Mouse (Mus musculus) kidney, adult 9 months (tissue): Measurements from ENCODE around the gene Ccl28.
"Not testable (repeated sequence)": the region's sequence is repeated elsewhere in the genome, so short reads cannot be mapped to it uniquely, and the experiment has no call there.

Source experiments
- DNase-seq: peaks from one replicate; pipeline ENCODE4 v3.0.0; 2022

Ccl28 gene

GRCm38 (mm10) chr13:119623634-119624033 is at the start of gene Ccl28:
Ccl28 (plus strand) TSS chr13:119623819.
- no peak for DNase-seq

DNA sequence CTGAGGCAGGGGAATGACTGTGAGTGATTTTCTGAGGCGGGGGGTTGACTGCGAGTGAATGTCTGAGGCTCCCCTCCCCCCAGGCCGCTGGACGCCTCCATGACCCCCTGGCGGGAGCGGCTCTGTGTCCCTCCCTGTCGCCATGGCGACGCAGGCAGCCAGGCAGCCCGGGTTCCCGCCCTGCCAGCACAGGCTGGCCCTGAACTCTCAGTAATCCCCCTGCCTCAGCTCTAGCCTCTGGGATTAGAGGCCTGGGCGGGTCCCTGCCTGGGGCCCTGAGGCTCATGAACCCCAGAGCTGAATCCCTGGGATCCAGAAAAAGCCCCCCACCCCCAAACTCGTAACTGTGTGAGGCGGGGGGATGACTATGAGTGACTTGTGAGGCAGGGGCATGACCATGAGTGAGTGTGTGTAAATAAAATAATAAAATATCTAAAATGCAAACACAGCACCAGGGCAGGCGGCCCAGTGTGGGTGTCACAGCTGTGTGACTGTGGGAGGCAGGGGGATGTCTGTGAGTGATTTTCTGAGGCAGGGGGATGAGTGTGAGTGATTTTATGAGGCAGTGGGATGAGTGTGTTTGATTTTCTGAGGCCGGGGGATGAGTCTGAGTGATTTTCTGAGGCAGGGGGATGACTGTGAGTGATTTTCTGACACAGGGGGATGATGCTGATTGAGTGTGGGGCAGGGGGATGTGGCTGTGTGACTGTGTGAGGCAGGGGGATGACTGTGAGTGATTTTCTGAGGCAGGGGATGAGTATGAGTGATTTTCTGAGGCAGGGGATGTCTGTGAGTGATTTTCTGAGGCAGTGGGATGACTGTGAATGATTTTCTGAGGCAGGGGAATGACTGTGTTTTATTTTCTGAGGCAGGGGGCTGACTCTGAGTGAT is 27.1 kb upstream of the Ccl28 start:
- DNase-seq = not testable (repeated sequence)

DNA sequence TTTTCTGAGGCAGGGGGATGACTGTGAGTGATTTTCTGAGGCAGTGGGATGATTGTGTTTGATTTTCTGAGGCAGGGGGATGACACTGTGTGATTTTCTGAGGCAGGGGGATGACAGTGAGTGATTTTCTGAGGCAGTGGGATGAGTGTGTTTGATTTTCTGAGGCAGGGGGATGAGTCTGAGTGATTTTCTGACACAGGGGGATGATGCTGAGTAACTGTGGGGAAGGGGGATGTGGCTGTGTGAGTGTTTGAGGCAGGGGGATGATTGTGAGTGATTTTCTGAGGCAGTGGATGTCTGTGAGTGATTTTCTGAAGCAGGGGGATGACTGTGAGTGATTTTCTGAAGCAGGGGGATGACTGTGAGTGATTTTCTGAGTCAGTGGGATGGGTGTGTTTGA is 25.2 kb upstream of the Ccl28 start:
- not testable (repeated sequence) for DNase-seq

- not testable (repeated sequence) for DNase-seq
Observed at GRCm38 (mm10) chr13:119599066-119599465, 24.6 kb upstream of the Ccl28 start.

DNA sequence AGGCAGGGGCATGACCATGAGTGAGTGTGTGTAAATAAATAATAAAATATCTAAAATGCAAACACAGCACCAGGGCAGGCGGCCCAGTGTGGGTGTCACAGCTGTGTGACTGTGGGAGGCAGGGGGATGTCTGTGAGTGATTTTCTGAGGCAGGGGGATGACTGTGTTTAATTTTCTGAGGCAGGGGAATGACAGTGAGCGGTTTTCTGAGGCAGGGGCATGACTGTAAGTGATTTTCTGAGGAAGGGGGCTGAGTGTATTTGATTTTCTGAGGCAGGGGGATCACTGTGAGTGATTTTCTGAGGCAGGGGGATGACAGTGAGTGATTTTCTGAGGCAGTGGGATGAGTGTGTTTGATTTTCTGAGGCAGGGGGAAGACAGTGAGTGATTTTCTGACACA is 24.1 kb upstream of the Ccl28 start:
- not testable (repeated sequence) for DNase-seq

- not testable (repeated sequence) for DNase-seq
Observed at GRCm38 (mm10) chr13:119600166-119600565, 23.5 kb upstream of the Ccl28 start.

- DNase-seq = not testable (repeated sequence)
Observed at GRCm38 (mm10) chr13:119602688-119603331, 20.8 kb upstream of the Ccl28 start.

- DNase-seq = not testable (repeated sequence)
Observed at GRCm38 (mm10) chr13:119603890-119604289, 19.7 kb upstream of the Ccl28 start.

- not testable (repeated sequence) for DNase-seq
Observed at GRCm38 (mm10) chr13:119604322-119604721, 19.3 kb upstream of the Ccl28 start.

- peak; percentile 83 for DNase-seq
Observed at GRCm38 (mm10) chr13:119618841-119619240, 4.8 kb upstream of the Ccl28 start.

DNA sequence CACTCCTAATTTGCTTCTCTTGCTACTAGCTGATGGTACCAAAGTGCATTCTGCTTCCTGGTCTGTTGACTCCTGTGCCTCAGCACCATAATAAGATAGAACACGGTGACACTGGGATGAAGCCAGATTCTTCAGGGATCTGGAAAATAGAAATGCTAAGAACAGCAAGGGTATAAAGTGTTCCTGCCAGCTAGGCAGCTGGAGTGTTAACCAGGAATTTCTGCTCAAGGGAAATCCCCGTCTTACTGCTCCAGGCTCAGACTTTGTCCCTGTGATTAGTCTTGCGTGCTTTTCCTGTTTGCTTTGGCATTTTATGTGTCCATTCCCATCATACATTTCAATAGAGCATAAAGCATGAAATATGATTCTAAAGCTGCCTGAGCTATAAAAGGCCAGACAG is 3.9 kb upstream of the Ccl28 start:
- DNase-seq = peak; percentile 96

DNA sequence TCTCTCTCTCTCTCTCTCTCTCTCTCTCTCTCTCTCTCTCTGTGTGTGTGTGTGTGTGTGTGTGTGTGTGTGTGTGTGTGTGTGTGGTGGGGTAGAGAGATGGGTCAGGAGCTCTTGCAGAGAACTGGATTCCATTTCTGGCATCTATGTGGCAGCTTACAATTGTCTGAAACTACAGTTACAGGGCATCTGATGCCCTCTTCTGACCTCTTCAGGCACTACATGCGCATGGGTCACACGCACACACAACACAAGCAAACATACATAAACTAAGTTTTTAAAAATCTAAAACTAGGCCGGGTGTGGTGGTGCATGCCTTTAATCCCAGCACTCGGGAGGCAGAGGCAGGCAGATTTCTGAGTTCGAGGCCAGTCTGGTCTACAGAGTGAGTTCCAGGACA is 2.3 kb downstream of the Ccl28 start:
- peak; percentile 74 for DNase-seq

DNA sequence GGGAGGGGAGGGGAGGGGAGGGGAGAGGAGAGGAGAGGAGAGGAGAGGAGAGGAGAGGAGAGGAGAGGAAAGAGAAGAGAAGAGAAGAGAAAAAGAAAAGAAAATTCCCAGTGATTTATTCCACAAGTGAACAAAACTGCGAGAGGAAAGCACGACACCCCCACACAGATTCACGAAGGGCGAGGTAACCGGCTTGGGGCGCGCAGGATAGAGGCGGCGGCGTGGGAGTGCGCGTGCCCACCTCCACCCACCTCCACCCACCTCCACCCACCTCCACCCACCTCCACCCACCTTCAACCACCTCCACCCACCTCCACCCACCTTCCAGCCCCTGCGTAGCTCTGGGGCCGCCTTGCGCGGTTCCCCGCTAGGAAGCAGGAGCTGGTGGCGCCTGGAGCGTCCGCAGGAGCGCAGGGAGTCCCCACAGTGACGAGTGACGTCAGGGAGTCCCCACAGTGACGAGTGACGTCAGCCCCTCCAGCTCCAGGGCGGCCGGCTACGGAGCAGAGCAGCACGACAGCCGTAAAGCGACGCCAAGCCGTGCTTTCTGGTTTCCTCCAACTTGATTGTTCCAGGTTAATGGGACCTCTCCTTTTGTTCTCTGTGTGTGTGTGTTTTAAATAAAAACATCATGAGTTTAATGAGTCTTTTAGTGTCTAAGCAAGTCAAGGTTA is 8.0 kb downstream of the Ccl28 start:
- DNase-seq = peak; percentile 85

DNA sequence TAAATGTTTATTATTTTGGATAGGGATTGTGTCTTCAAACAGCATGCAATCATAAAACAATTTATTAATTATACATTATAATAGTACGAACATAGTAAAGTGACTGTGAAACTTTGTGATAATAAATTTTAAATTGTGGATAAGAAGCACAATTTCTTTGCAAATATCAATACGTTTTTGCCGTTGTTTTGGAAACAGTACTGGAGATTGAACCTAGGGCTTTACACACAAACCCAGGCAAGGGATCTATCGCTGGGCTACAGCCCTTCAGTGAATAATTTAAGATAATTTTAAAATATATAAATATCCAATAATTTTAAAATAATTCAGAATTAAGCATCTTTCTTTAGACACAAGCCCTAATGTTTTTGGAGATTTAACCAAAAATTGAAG is 8.5 kb downstream of the Ccl28 start:
- DNase-seq = no peak

GRCm38 (mm10) chr13:119635496-119635895 is 11.9 kb downstream of the Ccl28 start:
- DNase-seq = no peak

GRCm38 (mm10) chr13:119637837-119638236 is 14.2 kb downstream of the Ccl28 start:
- DNase-seq = peak; percentile 69

DNA sequence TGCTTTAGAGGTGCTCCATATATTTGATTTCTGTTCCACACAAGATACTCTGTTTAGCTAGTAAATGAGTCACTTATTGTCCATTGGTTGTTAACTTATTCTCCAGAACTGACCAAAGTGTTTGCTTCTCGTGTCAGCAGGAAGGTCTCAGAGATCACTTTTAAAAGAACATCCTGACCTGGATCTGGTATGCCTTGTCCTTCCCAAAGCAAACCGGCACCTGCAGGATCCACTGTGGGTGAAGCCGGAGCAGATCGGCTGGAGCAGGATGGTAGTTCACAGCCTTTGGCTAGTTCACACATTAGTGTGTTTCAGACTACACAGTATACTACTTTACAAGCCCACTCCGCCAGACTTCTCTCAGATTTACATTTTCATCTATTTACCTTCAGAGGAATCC is 14.8 kb downstream of the Ccl28 start:
- peak; percentile 88 for DNase-seq

GRCm38 (mm10) chr13:119639302-119639701 is 15.7 kb downstream of the Ccl28 start:
- DNase-seq = no peak

- peak; percentile 51 for DNase-seq
Observed at GRCm38 (mm10) chr13:119640504-119640903, 16.9 kb downstream of the Ccl28 start.

DNA sequence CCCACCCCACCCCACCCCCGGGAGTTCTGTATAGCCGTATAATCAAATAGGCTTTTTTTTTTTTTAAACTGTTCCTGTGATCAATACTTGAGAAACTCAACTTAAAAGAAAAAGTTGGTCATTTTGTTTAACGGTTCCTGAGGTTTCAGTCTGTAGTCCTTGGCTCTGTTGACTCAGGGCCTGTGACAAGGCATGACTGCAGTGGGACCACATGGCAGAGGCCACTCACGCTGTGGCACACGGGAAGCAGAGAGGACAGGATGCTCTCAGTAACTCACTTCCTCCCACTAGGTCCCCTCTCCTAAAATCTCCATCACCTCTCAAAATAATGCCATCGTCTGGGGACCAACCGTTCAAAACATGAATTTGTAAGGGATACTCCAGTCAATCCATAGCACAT is 17.5 kb downstream of the Ccl28 start:
- no peak for DNase-seq

GRCm38 (mm10) chr13:119644769-119645168 is 21.1 kb downstream of the Ccl28 start:
- DNase-seq = no peak

GRCm38 (mm10) chr13:119646511-119646910 is 22.9 kb downstream of the Ccl28 start:
- peak; percentile 71 for DNase-seq

GRCm38 (mm10) chr13:119648891-119649698 is 25.5 kb downstream of the Ccl28 start:
- no peak for DNase-seq
